Mouse (Mus musculus) liver, adult 2 months (tissue): ENCODE measurements at regions not wholly inside any gene's neighbourhood (a gene's known extent, or its start where the extent isn't known, plus 50 kb on each side); places are given as distances from the start of the nearest gene placed in this dataset.

ENCODE experiments used
- CTCF ChIP-seq: fragments of 200-500 bp; IDR thresholded peaks from 2 replicates; pipeline ENCODE4 v1.5.1; 2011; ENCODE audit warnings: low read depth, low read length, control low read depth
- POLR2A ChIP-seq: fragments of 200-500 bp; IDR thresholded peaks from 2 replicates; pipeline ENCODE4 v1.6.1; 2011; ENCODE audit warnings: low read length, control low read depth; ENCODE audit not compliant: insufficient read depth; ENCODE audit errors: extremely low read depth

GRCm38 (mm10) chr19:15592821-15593220 is 354.3 kb downstream of the Psat1 start:
- TF ChIP-seq POLR2A (no peak), CTCF (no peak)
